Mouse (Mus musculus): ENCODE results near the gene Map7.

GRCm38 (mm10) chr10:20233451-20233850, 85.2 kb downstream of the Map7 start:
- TF ChIP-seq ZNF384 (IDR thresholded peaks at IDR 0.05; ENCODE audit: low read depth, low read length) (no peak), CHD2 (IDR thresholded peaks at IDR 0.05; ENCODE audit: low read depth, low read length) (no peak), ZC3H11A (IDR thresholded peaks at IDR 0.05; ENCODE audit: borderline replicate concordance, low read depth, low read length) (no peak), MAFK (IDR thresholded peaks at IDR 0.05; ENCODE audit: insufficient read depth, low read depth, low read length) (no peak), HCFC1 (IDR thresholded peaks at IDR 0.05; ENCODE audit: borderline replicate concordance, insufficient read depth, low read length) (no peak)

Data from ES-E14 (cell line).